Mouse (Mus musculus) neural tube, embryonic 13.5 days (tissue): ENCODE measurements at regions not wholly inside any gene's neighbourhood (a gene's known extent, or its start where the extent isn't known, plus 50 kb on each side); places are given as distances from the start of the nearest gene placed in this dataset.

Source experiments
- ATAC-seq: fragments of 200-750 bp; cut with Nextera tagmentation; 2 replicates; pipeline ENCODE4 v1.8.0; 2017; ENCODE audit warnings: low read depth, mild to moderate bottlenecking, moderate TSS enrichment, moderate library complexity
- H3K27ac ChIP-seq: fragments of 300-500 bp; sonication (generic); replicated peaks from 2 replicates; pipeline ENCODE4 v1.5.1; 2015; ENCODE audit warnings: moderate library complexity, mild to moderate bottlenecking, inconsistent platforms
- H3K27me3 ChIP-seq: fragments of 300-500 bp; sonication (generic); 2 replicates; pipeline ENCODE4 v1.6.1; 2015; ENCODE audit warnings: mild to moderate bottlenecking, inconsistent platforms
- H3K36me3 ChIP-seq: fragments of 300-500 bp; sonication (generic); 2 replicates; pipeline ENCODE4 v1.6.1; 2015; ENCODE audit warnings: mild to moderate bottlenecking, inconsistent platforms
- H3K4me1 ChIP-seq: fragments of 300-500 bp; sonication (generic); replicated peaks from 2 replicates; pipeline ENCODE4 v1.6.1; 2015; ENCODE audit warnings: inconsistent platforms
- H3K4me2 ChIP-seq: fragments of 300-500 bp; sonication (generic); 2 replicates; pipeline ENCODE4 v1.6.1; 2015; ENCODE audit warnings: inconsistent platforms, mild to moderate bottlenecking, moderate library complexity
- H3K4me3 ChIP-seq: fragments of 300-500 bp; sonication (generic); 2 replicates; pipeline ENCODE4 v1.5.1; 2015; ENCODE audit warnings: mild to moderate bottlenecking, inconsistent platforms
- H3K9ac ChIP-seq: fragments of 300-500 bp; sonication (generic); 2 replicates; pipeline ENCODE4 v1.6.1; 2015; ENCODE audit warnings: moderate library complexity, mild to moderate bottlenecking, inconsistent platforms
- H3K9me3 ChIP-seq: fragments of 300-500 bp; sonication (generic); 2 replicates; pipeline ENCODE4 v1.6.1; 2016; ENCODE audit warnings: inconsistent platforms
- WGBS: fragments of 180-500 bp; shearing (Covaris S2); methylation state at CpG from one replicate; pipeline ENCODE4 v1.1.7; 2015; 5-methylcytosine and 5-hydroxymethylcytosine counted together

DNA sequence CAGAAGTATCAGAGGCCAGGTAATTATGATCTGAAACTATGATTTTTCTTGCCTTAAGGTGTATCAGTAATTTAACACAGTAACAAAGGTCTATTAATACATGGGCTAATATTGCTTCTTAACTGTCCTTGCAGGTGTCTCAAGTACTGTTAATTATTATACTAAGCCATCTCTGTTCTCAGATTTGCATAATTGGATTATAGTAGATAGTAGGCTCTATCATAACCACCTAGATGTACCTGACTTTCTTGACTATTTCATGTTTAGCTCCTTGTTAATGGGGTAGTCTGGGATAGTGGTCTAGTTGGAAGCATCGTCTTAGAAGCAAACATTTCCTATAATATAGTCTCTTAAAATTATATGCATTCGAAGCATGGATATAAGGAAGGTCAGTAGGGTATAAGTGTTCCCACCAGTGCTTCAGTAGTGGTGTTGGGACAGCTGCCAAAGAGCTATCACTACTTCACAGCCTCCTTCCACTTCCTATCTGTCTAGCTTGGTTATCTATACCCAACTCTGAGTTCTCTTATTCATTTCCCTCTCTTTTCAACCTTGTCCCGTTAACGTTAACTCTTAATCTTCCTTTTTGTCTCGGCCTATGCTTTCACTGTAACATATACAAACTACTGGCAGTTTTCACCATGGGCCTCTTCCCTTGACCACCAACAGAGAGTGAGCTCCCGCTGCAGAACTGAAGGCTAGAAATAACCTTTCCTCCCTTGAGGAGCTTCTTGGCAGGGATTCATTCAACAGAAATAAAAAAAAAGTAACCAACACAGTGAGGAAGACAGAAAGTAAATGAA is 630.9 kb upstream of the Lcorl start:
- Histone ChIP-seq H3K9me3 (no peaks in the 10 kb centered on the region), H3K36me3 (no peaks in the 10 kb centered on the region), H3K27me3 (no peaks in the 10 kb centered on the region), H3K27ac (no peak overlapping the region), H3K4me2 (no peak overlapping the region), H3K9ac (no peak overlapping the region), H3K4me3 (no peak overlapping the region), H3K4me1 (no peaks in the 10 kb centered on the region)
- ATAC-seq = no peak
- 67% methylated on average over 6 of the region's 6 CpGs for WGBS

GRCm38 (mm10) chr5:46486740-46487326 is 629.4 kb upstream of the Lcorl start:
- no peak overlapping the region for H3K9ac ChIP-seq
- no peak; the same call in 1 of the 2 replicates for ATAC-seq
- no peaks in the 10 kb centered on the region for H3K27me3 ChIP-seq
- no peaks in the 10 kb centered on the region for H3K9me3 ChIP-seq
- WGBS = 10% methylated on average over 1 of the region's 1 CpGs
- no peak overlapping the region for H3K27ac ChIP-seq
- H3K4me3 ChIP-seq = no peak overlapping the region
- H3K4me1 ChIP-seq = no peaks in the 10 kb centered on the region
- H3K4me2 ChIP-seq = no peak overlapping the region
- H3K36me3 ChIP-seq = no peaks in the 10 kb centered on the region

- Histone ChIP-seq H3K4me3 (no peak overlapping the region), H3K27ac (no peak overlapping the region), H3K9me3 (no peaks in the 10 kb centered on the region), H3K9ac (no peak overlapping the region), H3K27me3 (no peaks in the 10 kb centered on the region), H3K4me1 (no peaks in the 10 kb centered on the region), H3K4me2 (no peak overlapping the region), H3K36me3 (no peaks in the 10 kb centered on the region)
- no peak for ATAC-seq
- 91% methylated on average over 3 of the region's 3 CpGs for WGBS
Observed at GRCm38 (mm10) chr5:46456356-46456755, 598.9 kb upstream of the Lcorl start.

GRCm38 (mm10) chr5:46448274-46448673 is 590.9 kb upstream of the Lcorl start:
- Histone ChIP-seq H3K4me1 (peaks cover 19% of the 10 kb centered on the region), H3K4me3 (no peak overlapping the region), H3K27me3 (no peaks in the 10 kb centered on the region), H3K9me3 (no peaks in the 10 kb centered on the region), H3K4me2 (no peak overlapping the region), H3K9ac (no peak overlapping the region), H3K27ac (no peak overlapping the region), H3K36me3 (no peaks in the 10 kb centered on the region)
- 65% methylated on average over 4 of the region's 4 CpGs for whole genome bisulfite sequencing
- no peak for ATAC-seq

DNA sequence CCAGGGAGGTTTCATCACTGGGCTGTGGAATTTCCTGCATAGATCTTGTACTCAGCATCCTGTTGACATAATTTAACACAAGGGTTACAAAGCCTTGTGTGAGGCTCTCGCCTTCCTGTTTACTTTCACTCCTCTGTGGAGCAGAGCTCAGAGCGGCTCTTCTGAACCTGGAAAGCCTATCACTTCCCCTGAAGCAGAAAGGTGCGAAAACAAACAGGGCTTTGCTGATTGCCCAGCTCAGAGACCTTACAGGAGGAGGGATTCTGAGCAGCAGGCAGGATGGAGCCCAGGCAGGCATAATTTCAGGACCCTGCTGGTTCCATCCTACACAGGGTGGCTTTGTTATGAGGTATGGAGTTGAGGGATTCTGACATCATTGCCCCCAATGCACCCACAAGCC is 588.4 kb upstream of the Lcorl start:
- H3K27ac ChIP-seq = no peak overlapping the region
- H3K9ac ChIP-seq = no peak overlapping the region

GRCm38 (mm10) chr5:46445122-46445521 is 587.7 kb upstream of the Lcorl start:
- H3K27ac ChIP-seq = no peak overlapping the region
- H3K4me1 ChIP-seq = peaks cover 19% of the 10 kb centered on the region
- no peak overlapping the region for H3K4me3 ChIP-seq
- no peaks in the 10 kb centered on the region for H3K9me3 ChIP-seq
- WGBS = 10% methylated on average over 7 of the region's 7 CpGs
- H3K36me3 ChIP-seq = no peaks in the 10 kb centered on the region
- 0 out of 2 replicates have a peak overlapping the region, but pooled peaks have one; percentile 12 for H3K9ac ChIP-seq
- 0 out of 2 replicates have a peak, but pooled peaks have one; percentile 34 for ATAC-seq
- H3K27me3 ChIP-seq = no peaks in the 10 kb centered on the region
- peak overlapping the region; percentile 22; the same call in 1 of the 2 replicates for H3K4me2 ChIP-seq

More for the DNA sequence above, 588.4 kb upstream of the Lcorl start:
- no peak overlapping the region for H3K4me2 ChIP-seq
- no peaks in the 10 kb centered on the region for H3K36me3 ChIP-seq
- H3K9me3 ChIP-seq = no peaks in the 10 kb centered on the region
- no peak for ATAC-seq
- H3K4me3 ChIP-seq = no peak overlapping the region
- H3K4me1 ChIP-seq = peaks cover 19% of the 10 kb centered on the region
- WGBS = 40% methylated on average over 3 of the region's 3 CpGs
- no peaks in the 10 kb centered on the region for H3K27me3 ChIP-seq

GRCm38 (mm10) chr5:46443805-46444340 is 586.5 kb upstream of the Lcorl start:
- Histone ChIP-seq H3K4me3 (no peak overlapping the region), H3K27ac (no peak overlapping the region), H3K9me3 (no peaks in the 10 kb centered on the region), H3K4me1 (peaks cover 15% of the 10 kb centered on the region), H3K4me2 (peak overlapping the region; percentile 29; the same call in 1 of the 2 replicates), H3K9ac (no peak overlapping the region), H3K27me3 (no peaks in the 10 kb centered on the region), H3K36me3 (no peaks in the 10 kb centered on the region)
- WGBS = 9% methylated on average over 12 of the region's 12 CpGs
- no peak for ATAC-seq

- H3K27ac ChIP-seq = no peak overlapping the region
- H3K9me3 ChIP-seq = no peaks in the 10 kb centered on the region
- ATAC-seq = peak; percentile 90
Observed at GRCm38 (mm10) chr5:46442600-46443248, 585.3 kb upstream of the Lcorl start.

DNA sequence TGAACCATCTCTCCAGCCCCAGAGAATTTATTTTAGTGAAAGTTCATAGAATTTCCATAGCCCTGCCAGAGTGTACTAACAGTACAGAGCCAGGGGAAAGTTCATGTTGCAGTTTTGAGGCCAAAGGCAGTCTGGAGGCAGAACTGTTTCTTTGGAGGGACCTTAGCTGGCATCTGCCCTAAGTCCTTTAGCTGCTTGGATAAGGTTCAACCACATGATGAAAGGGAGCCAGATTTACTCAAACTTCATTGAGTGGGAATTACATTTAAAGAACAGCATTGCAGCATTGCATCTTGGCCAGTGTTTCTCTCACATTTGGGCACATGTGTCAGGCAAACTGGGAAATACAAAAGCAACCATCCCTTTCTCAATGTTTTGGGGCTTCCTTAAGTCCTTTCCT is 584.3 kb upstream of the Lcorl start:
- Histone ChIP-seq H3K27me3 (no peaks in the 10 kb centered on the region), H3K36me3 (no peaks in the 10 kb centered on the region), H3K4me2 (no peak overlapping the region), H3K4me3 (no peak overlapping the region), H3K27ac (no peak overlapping the region), H3K4me1 (peaks cover 14% of the 10 kb centered on the region), H3K9ac (no peak overlapping the region), H3K9me3 (no peaks in the 10 kb centered on the region)
- ATAC-seq = no peak

More at GRCm38 (mm10) chr5:46442600-46443248, 585.3 kb upstream of the Lcorl start:
- Histone ChIP-seq H3K4me3 (no peak overlapping the region), H3K9ac (no peak overlapping the region), H3K4me1 (peaks cover 14% of the 10 kb centered on the region), H3K4me2 (no peak overlapping the region), H3K27me3 (no peaks in the 10 kb centered on the region), H3K36me3 (no peaks in the 10 kb centered on the region)
- 62% methylated on average over 6 of the region's 6 CpGs for WGBS

DNA sequence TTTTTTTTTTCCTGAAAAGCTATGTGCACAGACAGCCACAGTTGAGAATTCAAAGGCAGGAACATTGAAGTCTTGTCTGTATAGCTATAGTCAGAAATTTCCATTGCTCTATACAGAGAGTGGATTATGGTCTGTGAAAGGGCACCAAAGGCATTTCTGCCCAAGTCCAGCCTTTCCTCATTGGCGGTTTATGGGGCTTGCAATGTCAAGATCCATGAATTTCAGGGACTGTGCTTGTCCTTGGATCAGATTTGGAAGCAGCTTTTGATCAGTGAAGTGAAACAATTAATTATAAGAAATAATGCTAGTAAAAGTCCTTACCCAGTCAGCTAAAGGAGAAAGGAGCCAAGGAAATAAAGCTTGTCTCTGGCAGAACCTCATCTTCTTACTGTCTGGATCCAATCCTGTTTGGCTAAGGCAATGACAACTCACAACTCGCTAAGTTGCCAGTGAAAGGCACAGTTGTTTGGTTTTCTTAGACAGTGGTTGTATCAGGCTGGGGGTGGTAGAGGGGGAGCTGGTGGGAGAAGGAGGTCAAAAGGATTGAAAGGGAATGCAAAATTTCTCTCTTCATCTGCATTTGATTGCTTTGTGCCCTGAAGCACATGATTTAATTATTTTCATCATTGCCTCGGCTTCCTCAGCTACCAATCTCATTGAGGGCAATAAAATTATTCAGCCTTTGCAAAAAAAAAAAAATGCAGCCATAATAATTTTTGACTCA is 574.4 kb upstream of the Lcorl start:
- Histone ChIP-seq H3K4me2 (no peak overlapping the region), H3K9me3 (no peaks in the 10 kb centered on the region), H3K27me3 (no peaks in the 10 kb centered on the region), H3K27ac (peak overlapping the region; percentile 59), H3K4me3 (no peak overlapping the region), H3K9ac (no peak overlapping the region), H3K36me3 (no peaks in the 10 kb centered on the region), H3K4me1 (peaks cover 5% of the 10 kb centered on the region; the same call in 1 of the 2 replicates)
- peak; percentile 65; the same call in 1 of the 2 replicates for ATAC-seq
- WGBS = 28% methylated on average over 3 of the region's 3 CpGs

- Histone ChIP-seq H3K27ac (no peak overlapping the region), H3K4me3 (no peak overlapping the region), H3K9me3 (no peaks in the 10 kb centered on the region), H3K27me3 (no peaks in the 10 kb centered on the region), H3K9ac (no peak overlapping the region), H3K4me2 (no peak overlapping the region), H3K4me1 (no peaks in the 10 kb centered on the region), H3K36me3 (no peaks in the 10 kb centered on the region)
- ATAC-seq = no peak
- WGBS = 34% methylated on average over 3 of the region's 3 CpGs
Observed at GRCm38 (mm10) chr5:46422738-46423137, 565.3 kb upstream of the Lcorl start.
